ENCODE assay signal across 37 mouse cellular contexts in the genomic region with DNA sequence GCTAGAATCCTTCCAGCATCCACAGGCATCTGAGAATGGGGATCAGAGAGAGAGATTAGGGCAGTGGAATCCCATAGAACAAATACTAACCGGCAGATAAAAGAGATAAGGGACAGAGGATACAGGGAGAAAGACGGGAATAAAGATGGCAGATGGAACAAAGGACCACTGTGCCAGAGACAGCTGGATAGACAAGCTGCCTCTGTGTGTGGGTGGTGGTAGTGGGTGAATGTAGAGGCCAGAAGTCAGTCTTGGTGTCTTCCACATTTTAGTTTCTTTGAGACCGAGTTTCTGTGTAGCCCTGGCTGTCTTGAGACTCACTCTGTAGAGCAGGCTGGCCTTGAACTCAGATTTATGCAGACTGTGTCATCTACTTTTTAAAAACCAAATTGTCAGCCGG. TPM values are rescaled to one million over a fixed set of nuclear protein-coding genes. Genes with fewer than 3 reads are reported as not detected.
DNase-seq lines count a peak whose midpoint lies in the region; ATAC-seq and TF ChIP-seq lines count a peak whose summit lies in the region.
"Had no signal": no experiment of that assay in that cellular context is flagged by ENCODE, and none has a peak within 500 bp of the region (broad histone marks: within the 10 kb centered on the region; RNA-seq: fewer than 3 reads in every experiment).

No protein-coding gene starts in this region.

- no peak for TF ChIP-seq RAD21 in CH12.LX (IDR thresholded peaks at IDR 0.05; ENCODE audit: low read depth, low read length)

- peak overlapping the region; percentile 37; the same call in 1 of the 2 replicates for H3K9ac ChIP-seq in CH12.LX (ENCODE audit: insufficient read depth, low read depth)
- H3K9ac ChIP-seq: heart, embryonic 12.5 days; hindbrain, embryonic 14.5 days; limb, embryonic 12.5 days; lung, embryonic 15.5 days had no signal

- no peaks in the 10 kb centered on the region for H3K27me3 ChIP-seq in CH12.LX (replicated peaks)
- no peaks in the 10 kb centered on the region for H3K27me3 ChIP-seq in small intestine, adult 2 months (ENCODE audit: control insufficient read depth, insufficient read depth, low read length)
- H3K27me3 ChIP-seq: heart, embryonic 12.5 days; limb, embryonic 12.5 days; lung, embryonic 15.5 days had no signal

- no peak for ATAC-seq in inflammation-experienced regulatory T-cells, adult 6 months
- ATAC-seq: activated CD4-positive, CD25-positive, alpha-beta regulatory T cell, adult 4 months; forebrain, embryonic 14.5 days had no signal

- 0 out of 2 replicates have a peak overlapping the region, but pooled peaks have one; percentile 2 for H3K27ac ChIP-seq in left cerebral cortex, adult 2 months
- peak overlapping the region; percentile 98 for H3K27ac ChIP-seq in CH12.LX (ENCODE audit: insufficient read depth, low read depth)
- H3K27ac ChIP-seq in small intestine, adult 2 months (ENCODE audit: insufficient read depth, low read depth, low read length), result 0 out of 2 replicates have a peak overlapping the region, but pooled peaks have one; percentile 9
- H3K27ac ChIP-seq: heart, adult 2 months; hindbrain, embryonic 14.5 days; limb, embryonic 12.5 days; lung, embryonic 15.5 days had no signal

- H3K4me2 ChIP-seq in CH12.LX (ENCODE audit: insufficient read depth, low read depth, poor library complexity, severe bottlenecking), result peak overlapping the region; percentile 53
- H3K4me2 ChIP-seq: heart, embryonic 12.5 days; hindbrain, embryonic 14.5 days; limb, embryonic 12.5 days; liver, embryonic 11.5 days; lung, embryonic 15.5 days had no signal

- TF ChIP-seq CTCF in left cerebral cortex, adult 2 months (IDR thresholded peaks at IDR 0.05), result no peak
- no peak for TF ChIP-seq CTCF in CH12.LX (conservative IDR thresholded peaks at IDR 0.05 in 1 of 2, IDR thresholded peaks at IDR 0.05 in 1 of 2; ENCODE audit: low read depth in 2 of 2, low read length in 2 of 2)
- TF ChIP-seq CTCF in small intestine, adult 2 months (IDR thresholded peaks at IDR 0.05; ENCODE audit: extremely low read depth, insufficient read length, insufficient replicate concordance, low read depth, low read length), result no peak

- no peak for DNase-seq in left cerebral cortex, adult 2 months (ENCODE audit: extremely low spot score in 1 of 2, low spot score in 2 of 2)
- no peak for DNase-seq in left cerebral cortex, postnatal 4 days
- no peak for DNase-seq in CH12.LX (ENCODE audit: extremely low read depth)
- peak; percentile 66 for DNase-seq in brain, adult 2 months (ENCODE audit: low read depth, low spot score)
- DNase-seq in cerebellum, adult 11 months, result no peak
- DNase-seq: adrenal gland, adult 2 months; adrenal gland, postnatal 36 days; B cell, adult 2 months; cerebellum, adult 18-20 months; cerebellum, postnatal 10 days; gastrocnemius, postnatal 25 days; heart, adult 2 months; kidney, adult 11 months; kidney, postnatal 14 days; layer of hippocampus, postnatal 36 days; lung, postnatal 36 days; midbrain, embryonic 14.5 days; retina, postnatal 1 day; right cerebral cortex, postnatal 25 days; thymus, postnatal 4 days had no signal

- no peak for TF ChIP-seq EP300 in CH12.LX (IDR thresholded peaks at IDR 0.05; ENCODE audit: low read length)

- peaks cover 29 to 49% of the 10 kb centered on the region in 2 experiments for H3K36me3 ChIP-seq in CH12.LX (replicated peaks in 1 of 2; ENCODE audit: control insufficient read depth in 1 of 2, insufficient read depth in 1 of 2, low read length in 1 of 2)
- H3K36me3 ChIP-seq in small intestine, adult 2 months (ENCODE audit: control insufficient read depth, insufficient read depth, low read length), result peaks cover 24% of the 10 kb centered on the region

- H3K4me1 ChIP-seq in CH12.LX (ENCODE audit: control insufficient read depth in 1 of 2, insufficient read depth in 2 of 2), result peaks cover 18 to 37% of the 10 kb centered on the region in 2 experiments
- H3K4me1 ChIP-seq in small intestine, adult 2 months (ENCODE audit: control insufficient read depth, insufficient read depth, insufficient read length, low read length), result peaks cover 3% of the 10 kb centered on the region; the same call in 1 of the 2 replicates
- H3K4me1 ChIP-seq: limb, embryonic 12.5 days; lung, embryonic 15.5 days had no signal

- TF ChIP-seq POLR2A in CH12.LX (IDR thresholded peaks at IDR 0.05; ENCODE audit: low read depth, low read length), result no peak
- no peak for TF ChIP-seq POLR2A in small intestine, adult 2 months (IDR thresholded peaks at IDR 0.05; ENCODE audit: low read depth, low read length)

- H3K4me3 ChIP-seq in left cerebral cortex, adult 2 months, result no peak overlapping the region
- peak overlapping the region in 2 of 3 experiments; percentile 73 to 78 for H3K4me3 ChIP-seq in CH12.LX (replicated peaks in 1 of 3; ENCODE audit: low read depth in 2 of 3, low read length in 2 of 3, poor library complexity in 1 of 3)
- H3K4me3 ChIP-seq in small intestine, adult 2 months (ENCODE audit: low read depth, low read length), result no peak overlapping the region
- H3K4me3 ChIP-seq: erythroblast, embryonic 14.5 days; heart, adult 2 months; heart, embryonic 12.5 days; limb, embryonic 12.5 days; lung, embryonic 15.5 days had no signal

- no peaks in the 10 kb centered on the region for H3K9me3 ChIP-seq in CH12.LX (replicated peaks; ENCODE audit: low read length)
- H3K9me3 ChIP-seq: heart, embryonic 12.5 days; limb, embryonic 12.5 days; lung, embryonic 15.5 days had no signal

- in situ Hi-C loops in CH12.LX (cut with MboI; ENCODE audit: low pct_ligation_motif_present, low pct_unique_long_range_greater_than_20kb, low sequenced_read_pairs), result loop anchor here (5.0 to 25.0 kb wide), 3 partner anchors 33 to 253 kb away; partner anchors contain the start of gene Rfc2

- WGBS in small intestine, adult 2 months, result 56% methylated on average over 4 of the region's 4 CpGs

- H3K79me2 ChIP-seq in CH12.LX (replicated peaks; ENCODE audit: control insufficient read depth, extremely low read depth, insufficient read depth, poor library complexity, severe bottlenecking), result peaks cover 28% of the 10 kb centered on the region

- intact Hi-C loops in left cerebral cortex, adult 2 months (cut with DNase I), result loop anchor here (2.0 kb wide), 1 partner anchor 121 kb away; no protein-coding TSS in a partner anchor
- intact Hi-C loops in left cerebral cortex, postnatal 4 days (cut with DNase I), result no loop called here

- dilution Hi-C loops in CH12.LX (cut with MboI; ENCODE audit: extremely low pct_ligation_motif_present, extremely low pct_unique_long_range_greater_than_20kb, low sequenced_read_pairs), result no loop called here

TF ChIP-seq in CH12.LX, 34 proteins besides CTCF, POLR2A, EP300 and RAD21:
- TF ChIP-seq TCF12 (IDR thresholded peaks at IDR 0.05; ENCODE audit: low read depth, low read length) (no peak), KAT2A (IDR thresholded peaks at IDR 0.05; ENCODE audit: insufficient replicate concordance, low read length) (no peak), SIN3A (IDR thresholded peaks at IDR 0.05; ENCODE audit: low read length) (no peak), GABPA (IDR thresholded peaks at IDR 0.05; ENCODE audit: insufficient replicate concordance, low read depth, low read length) (no peak), MXI1 (IDR thresholded peaks at IDR 0.05; ENCODE audit: low read depth, low read length) (no peak), UBTF (IDR thresholded peaks at IDR 0.05; ENCODE audit: low read depth, low read length) (no peak), JUND (conservative IDR thresholded peaks at IDR 0.05; ENCODE audit: low read depth, low read length) (no peak), SMC3 (IDR thresholded peaks at IDR 0.05; ENCODE audit: low read depth, low read length) (no peak), TBP (conservative IDR thresholded peaks at IDR 0.05; ENCODE audit: low read depth, low read length) (no peak), BHLHE40 (IDR thresholded peaks at IDR 0.05; ENCODE audit: low read depth, low read length) (no peak), ZNF384 (IDR thresholded peaks at IDR 0.05; ENCODE audit: low read depth, low read length) (no peak), E2F4 (IDR thresholded peaks at IDR 0.05; ENCODE audit: insufficient replicate concordance, low read depth, low read length) (no peak), MYC (IDR thresholded peaks at IDR 0.05; ENCODE audit: low read depth, low read length) (no peak)

RNA-seq across cellular contexts. Expression of gene Lat2, which starts 1.0 kb away (rescaled TPM):
- 1 to 10 TPM; 3.4 to 3.9 TPM for total RNA-seq in left cerebral cortex, adult 2 months (2021)
- total RNA-seq in left cerebral cortex, postnatal 4 days (2021), result 1 to 10 TPM; 4.4 to 5.6 TPM
- total RNA-seq in CH12.LX (2012; rRNA removed) (89.7 and 100 TPM in 2 replicates), CH12.LX (2014; rRNA removed) (121 and 130 TPM in 2 replicates)
- 108 and 112 TPM in 2 replicates for polyA plus RNA-seq in CH12.LX (2012; ENCODE audit: insufficient read length, low read depth)
- polyA plus RNA-seq in small intestine, adult 2 months (2012; rRNA removed), result 4.0 and 6.9 TPM in 2 replicates
- polyA plus RNA-seq in inflammation-experienced regulatory T-cells, adult 6 months (2017; shearing (Covaris generic)), result 10 to 100 TPM in 2 of 3 experiments, 1 to 10 TPM in 1; 6.3 to 13.1 (median 12.2) TPM

RNA-seq across cellular contexts. Expression of gene Eif4h, which starts 23.5 kb away (rescaled TPM):
- 100 to 1,000 TPM; 319 to 322 TPM for total RNA-seq in left cerebral cortex, adult 2 months (2021)
- total RNA-seq in left cerebral cortex, postnatal 4 days (2021), result 100 to 1,000 TPM; 285 to 287 TPM
- total RNA-seq in CH12.LX (2012; rRNA removed), result 408 and 445 TPM in 2 replicates
- total RNA-seq in CH12.LX (2014; rRNA removed), result 432 and 470 TPM in 2 replicates
- polyA plus RNA-seq in CH12.LX (2012; ENCODE audit: insufficient read length, low read depth), result 391 and 417 TPM in 2 replicates
- polyA plus RNA-seq in small intestine, adult 2 months (2012; rRNA removed), result 99.4 and 256 TPM in 2 replicates
- polyA plus RNA-seq in inflammation-experienced regulatory T-cells, adult 6 months (2017; shearing (Covaris generic)), result 100 to 1,000 TPM in 1 of 3 experiments, 10 to 100 TPM in 2; 92.8 to 133 (median 95.4) TPM

RNA-seq across cellular contexts. Expression of gene Rfc2, which starts 34.6 kb away (rescaled TPM):
- 10 to 100 TPM; 60.0 to 64.2 TPM for total RNA-seq in left cerebral cortex, adult 2 months (2021)
- total RNA-seq in left cerebral cortex, postnatal 4 days (2021), result 10 to 100 TPM; 81.7 to 92.8 TPM
- total RNA-seq in CH12.LX (2012; rRNA removed) (223 and 237 TPM in 2 replicates), CH12.LX (2014; rRNA removed) (219 and 222 TPM in 2 replicates)
- 267 and 283 TPM in 2 replicates for polyA plus RNA-seq in CH12.LX (2012; ENCODE audit: insufficient read length, low read depth)
- polyA plus RNA-seq in small intestine, adult 2 months (2012; rRNA removed), result 15.1 and 35.4 TPM in 2 replicates
- 100 to 1,000 TPM; 140 to 223 (median 144) TPM for polyA plus RNA-seq in inflammation-experienced regulatory T-cells, adult 6 months (2017; shearing (Covaris generic))

RNA-seq across cellular contexts. Expression of gene Syna, which starts 55.8 kb away (rescaled TPM):
- under 1 TPM; 0.21 to 0.34 TPM for total RNA-seq in left cerebral cortex, adult 2 months (2021)
- not detected for total RNA-seq in left cerebral cortex, postnatal 4 days (2021)
- 0.08 and 0.13 TPM in 2 replicates for total RNA-seq in CH12.LX (2012; rRNA removed)
- 0.13 TPM in 1 of 2 replicates, not detected in the other for total RNA-seq in CH12.LX (2014; rRNA removed)
- 2.3 and 4.0 TPM in 2 replicates for polyA plus RNA-seq in CH12.LX (2012; ENCODE audit: insufficient read length, low read depth)
- 1.6 and 3.1 TPM in 2 replicates for polyA plus RNA-seq in small intestine, adult 2 months (2012; rRNA removed)
- polyA plus RNA-seq in inflammation-experienced regulatory T-cells, adult 6 months (2017; shearing (Covaris generic)), result 1 to 10 TPM in 1 of 3 experiments, under 1 TPM in 1, not detected in 1; 0.28 to 1.1 TPM
- total RNA-seq: adrenal gland, adult 2 months; adrenal gland, postnatal 36 days; common myeloid progenitor, adult 5-6 weeks; gastrocnemius, adult 18-20 months; gastrocnemius, postnatal 25 days; heart, adult 2 months; hematopoietic stem cell, adult 5-6 weeks; monocyte, adult 5-6 weeks had no signal
- polyA plus RNA-seq: erythroblast, embryonic 14.5 days; heart, adult 2 months; heart, embryonic 12.5 days; heart, postnatal 0 days; limb, embryonic 12.5 days; liver, embryonic 11.5 days; liver, embryonic 16.5 days; neural tube, embryonic 14.5 days had no signal

Comparison
In these comparisons a context has a peak if more than half of its experiments do, and no peak if none do; other contexts are left out.
1. H3K27ac ChIP-seq: peak in every context shown above with its lines; median percentile 98 in CH12.LX; 9 in small intestine, adult 2 months; 2 in left cerebral cortex, adult 2 months.
2. H3K4me3 ChIP-seq: peak in CH12.LX (2 of 3); none in left cerebral cortex, adult 2 months (single experiment) and small intestine, adult 2 months (single experiment).
3. RNA of gene Lat2, which starts 1.0 kb away (total RNA-seq): 89.7 to 130 TPM in CH12.LX; 4.4 to 5.6 TPM in left cerebral cortex, postnatal 4 days and 3.4 to 3.9 TPM in left cerebral cortex, adult 2 months; every median in the first group is over 10 times any median in the second.